Mouse (Mus musculus) bone marrow, adult 2 months (tissue): ENCODE data around the gene Srd5a1. TPM values are rescaled to one million over a fixed set of nuclear protein-coding genes. Genes with fewer than 3 reads are reported as not detected.
"Not testable (repeated sequence)": the region's sequence is repeated elsewhere in the genome, so short reads cannot be mapped to it uniquely, and the experiment has no call there.

Source experiments
- H3K27ac ChIP-seq: fragments of 200-500 bp; 2 replicates; pipeline ENCODE4 v1.5.1; 2012; ENCODE audit warnings: low read depth, mild to moderate bottlenecking, control low read depth, inconsistent platforms, low read length; ENCODE audit not compliant: control insufficient read depth, poor library complexity, insufficient read depth
- H3K4me1 ChIP-seq: fragments of 200-500 bp; 2 replicates; pipeline ENCODE4 v1.6.1; 2011; ENCODE audit warnings: low read length; ENCODE audit not compliant: control insufficient read depth, insufficient read depth
- H3K4me3 ChIP-seq: fragments of 200-500 bp; replicated peaks from 2 replicates; pipeline ENCODE3; 2011; ENCODE audit warnings: mild to moderate bottlenecking, low read depth, low read length, control low read depth; ENCODE audit not compliant: control insufficient read depth
- CTCF ChIP-seq: fragments of 200-500 bp; IDR thresholded peaks from 2 replicates; pipeline ENCODE4 v1.5.1; 2011; ENCODE audit warnings: low read length, control low read depth; ENCODE audit not compliant: control insufficient read depth, insufficient read depth
- POLR2A ChIP-seq: fragments of 200-500 bp; IDR thresholded peaks from 2 replicates; pipeline ENCODE4 v1.6.1; 2011; ENCODE audit warnings: low read depth, mild to moderate bottlenecking, control low read depth, low read length, borderline replicate concordance; ENCODE audit not compliant: control insufficient read depth
- WGBS: fragments of 180-500 bp; shearing (Covaris S2); methylation state at CpG from one replicate; pipeline ENCODE4 v1.1.7; 2018; 5-methylcytosine and 5-hydroxymethylcytosine counted together
- polyA plus RNA-seq: library from polyadenylated mRNA; stranded (reverse); fragments of >200 nt; gene quantifications from 2 replicates; pipeline ENCODE4 v1.2.4, GENCODE M21; 2011; ENCODE audit warnings: low replicate concordance; ENCODE audit not compliant: missing spikeins, insufficient read depth, insufficient read length

Gene Srd5a1
- polyA plus RNA-seq, 1 experiment = 2.7 TPM

DNA sequence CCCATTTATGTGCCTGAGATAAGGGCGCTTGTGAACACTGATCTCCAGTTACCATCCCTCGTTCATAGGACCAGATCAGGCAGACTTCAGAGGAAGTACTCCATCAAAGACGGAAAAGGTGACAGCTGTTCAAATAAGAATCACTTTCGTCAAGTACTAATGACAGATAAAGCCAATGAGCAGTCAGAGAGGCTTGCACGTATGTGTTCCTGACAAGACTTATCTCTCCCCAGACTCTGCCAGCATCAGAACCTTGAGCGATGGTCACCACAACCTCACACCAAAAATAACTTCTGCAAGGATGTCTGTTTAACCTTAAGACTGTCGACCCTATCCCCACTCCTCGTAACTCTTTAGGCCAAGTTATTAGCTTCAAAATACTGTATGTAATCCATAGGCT lies 2.5 kb downstream of the Srd5a1 start:
- WGBS = 72% methylated on average over 8 of the region's 8 CpGs
- Histone ChIP-seq H3K4me1 (no peaks in the 10 kb centered on the region; the same call in 1 of the 2 replicates), H3K4me3 (no peak overlapping the region), H3K27ac (no peak overlapping the region)
- TF ChIP-seq CTCF (no peak), POLR2A (no peak)

GRCm38 (mm10) chr13:69604670-69605069 lies 6.6 kb downstream of the Srd5a1 start:
- H3K4me1 ChIP-seq = no peaks in the 10 kb centered on the region
- no peak overlapping the region for H3K4me3 ChIP-seq
- 85% methylated on average over 1 of the region's 1 CpGs for WGBS
- no peak for TF ChIP-seq POLR2A
- TF ChIP-seq CTCF = no peak
- H3K27ac ChIP-seq = no peak overlapping the region

GRCm38 (mm10) chr13:69601321-69601720 lies 9.9 kb downstream of the Srd5a1 start:
- TF ChIP-seq CTCF = no peak
- no peak for TF ChIP-seq POLR2A
- Histone ChIP-seq H3K4me1 (no peaks in the 10 kb centered on the region), H3K27ac (no peak overlapping the region), H3K4me3 (no peak overlapping the region)
- WGBS = 76% methylated on average over 5 of the region's 5 CpGs

GRCm38 (mm10) chr13:69600863-69601262 lies 10.4 kb downstream of the Srd5a1 start:
- not testable (repeated sequence) for H3K4me3 ChIP-seq, H3K4me1 ChIP-seq, H3K27ac ChIP-seq
- 87% methylated on average over 5 of the region's 5 CpGs for WGBS

DNA sequence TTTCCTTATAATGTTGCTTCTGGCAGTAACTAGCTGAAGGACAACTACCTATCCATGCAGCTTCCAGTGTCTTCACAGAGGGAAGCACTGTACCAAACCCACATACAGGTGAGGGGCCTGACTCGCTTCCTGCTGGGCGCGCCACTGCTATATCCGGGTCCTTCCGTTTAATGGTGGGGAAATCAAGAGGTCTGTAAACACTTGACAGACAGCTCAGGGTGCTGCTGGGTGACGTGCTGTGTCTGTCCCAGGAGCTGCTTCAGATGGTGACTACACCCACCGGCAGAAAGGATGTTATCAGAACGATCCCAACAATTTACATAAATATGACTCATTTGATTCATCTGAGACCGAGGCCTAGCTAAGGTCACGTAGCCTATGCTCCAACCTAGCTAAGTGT lies 12.4 kb downstream of the Srd5a1 start:
- Histone ChIP-seq H3K4me1 (no peaks in the 10 kb centered on the region), H3K4me3 (no peak overlapping the region), H3K27ac (no peak overlapping the region)
- WGBS = 84% methylated on average over 10 of the region's 10 CpGs
- TF ChIP-seq CTCF = no peak
- no peak for TF ChIP-seq POLR2A

GRCm38 (mm10) chr13:69596515-69596914 lies 14.7 kb downstream of the Srd5a1 start:
- H3K4me1 ChIP-seq = no peaks in the 10 kb centered on the region
- 97% methylated on average over 2 of the region's 2 CpGs for WGBS
- no peak for TF ChIP-seq POLR2A
- no peak for TF ChIP-seq CTCF
- H3K4me3 ChIP-seq = no peak overlapping the region
- H3K27ac ChIP-seq = no peak overlapping the region

DNA sequence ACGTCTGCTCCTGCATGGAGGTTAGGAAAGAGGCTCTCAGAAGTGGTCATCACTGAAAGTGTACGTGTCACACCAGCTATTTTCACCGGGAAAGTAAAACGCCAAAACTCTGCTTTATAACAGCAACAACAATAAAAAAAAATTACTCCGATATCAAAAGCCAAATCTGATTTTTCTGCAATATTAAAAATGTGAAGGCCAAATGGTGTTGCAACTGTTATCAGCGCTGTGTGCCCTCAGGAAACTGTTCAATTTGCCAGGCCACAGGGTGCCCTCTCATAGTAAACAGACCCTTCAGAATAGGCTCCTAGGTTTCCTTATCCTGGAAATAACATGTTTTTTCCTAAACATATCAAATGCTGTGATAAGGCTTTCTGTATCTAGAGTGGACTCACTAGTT lies 15.3 kb downstream of the Srd5a1 start:
- WGBS = 87% methylated on average over 6 of the region's 6 CpGs
- TF ChIP-seq CTCF = no peak
- no peak for TF ChIP-seq POLR2A

DNA sequence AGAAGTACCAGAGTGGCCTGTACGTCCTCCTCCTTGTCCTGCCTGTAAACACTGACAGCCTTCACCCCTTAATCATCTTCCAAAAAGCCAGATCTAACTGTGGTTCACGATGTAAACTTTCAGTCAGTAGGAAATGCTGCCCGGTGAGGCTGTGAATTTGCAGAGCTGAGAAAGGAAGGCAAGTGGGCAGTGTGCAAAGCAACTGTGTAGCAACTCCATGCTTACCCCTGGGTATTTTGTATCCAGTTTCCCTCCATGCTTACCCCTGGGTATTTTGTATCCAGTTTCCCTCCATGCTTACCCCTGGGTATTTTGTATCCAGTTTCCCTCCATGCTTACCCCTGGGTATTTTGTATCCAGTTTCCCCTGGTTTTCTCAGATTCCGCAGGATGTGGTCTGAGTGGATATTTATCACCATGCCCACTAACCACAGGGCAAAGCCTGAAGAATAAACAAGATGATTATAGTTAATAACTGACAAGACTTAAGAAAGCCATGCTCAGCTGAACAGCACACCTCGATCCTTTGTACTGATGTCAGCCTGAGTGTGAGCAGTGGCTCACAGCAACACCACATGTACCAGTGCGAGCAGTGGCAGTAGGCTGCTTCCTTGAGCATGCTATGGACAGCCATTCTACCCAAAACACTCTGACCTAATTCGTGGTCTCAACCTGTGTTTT lies 16.5 kb downstream of the Srd5a1 start:
- WGBS = 57% methylated on average over 7 of the region's 7 CpGs
- TF ChIP-seq CTCF (no peak), POLR2A (no peak)

More for the DNA sequence above, 15.3 kb downstream of the Srd5a1 start:
- H3K4me1 ChIP-seq = no peaks in the 10 kb centered on the region
- H3K4me3 ChIP-seq = no peak overlapping the region
- H3K27ac ChIP-seq = no peak overlapping the region

GRCm38 (mm10) chr13:69593453-69593852 lies 17.8 kb downstream of the Srd5a1 start:
- H3K27ac ChIP-seq = no peak overlapping the region
- no peaks in the 10 kb centered on the region for H3K4me1 ChIP-seq
- WGBS = 79% methylated on average over 8 of the region's 8 CpGs
- H3K4me3 ChIP-seq = no peak overlapping the region
- no peak for TF ChIP-seq POLR2A
- no peak for TF ChIP-seq CTCF

More for the DNA sequence above, 16.5 kb downstream of the Srd5a1 start:
- Histone ChIP-seq H3K4me1 (no peaks in the 10 kb centered on the region), H3K27ac (no peak overlapping the region), H3K4me3 (no peak overlapping the region)

- 88% methylated on average over 8 of the region's 8 CpGs for WGBS
- no peak overlapping the region for H3K4me3 ChIP-seq
- no peak overlapping the region for H3K27ac ChIP-seq
- H3K4me1 ChIP-seq = no peaks in the 10 kb centered on the region
- TF ChIP-seq CTCF (no peak), POLR2A (no peak)
Measured at GRCm38 (mm10) chr13:69592226-69592625, 19.0 kb downstream of the Srd5a1 start.
